Mouse (Mus musculus) limb, embryonic 12.5 days (tissue): ENCODE results near the gene Fignl1. TPM values are rescaled to one million over a fixed set of nuclear protein-coding genes. Genes with fewer than 3 reads are reported as not detected.

Source experiments
- ATAC-seq: fragments of 200-750 bp; cut with Nextera tagmentation; 2 replicates; pipeline ENCODE4 v1.8.0; 2017; ENCODE audit warnings: low read depth, moderate TSS enrichment; ENCODE audit not compliant: insufficient number of reproducible peaks, insufficient read depth, low FRiP score, low TSS enrichment
- H3K27ac ChIP-seq: fragments of 300-500 bp; sonication (generic); 2 replicates; pipeline ENCODE4 v1.5.1; 2016; ENCODE audit warnings: mild to moderate bottlenecking, moderate library complexity
- H3K27me3 ChIP-seq: fragments of 300-500 bp; sonication (generic); 2 replicates; pipeline ENCODE4 v1.6.1; 2016; ENCODE audit warnings: mild to moderate bottlenecking, moderate library complexity
- H3K36me3 ChIP-seq: fragments of 300-500 bp; sonication (generic); 2 replicates; pipeline ENCODE4 v1.6.1; 2016; ENCODE audit warnings: mild to moderate bottlenecking, moderate library complexity
- H3K4me1 ChIP-seq: fragments of 300-500 bp; sonication (generic); replicated peaks from 2 replicates; pipeline ENCODE4 v1.6.1; 2016
- H3K4me2 ChIP-seq: fragments of 300-500 bp; sonication (generic); 2 replicates; pipeline ENCODE4 v1.6.1; 2016; ENCODE audit warnings: mild to moderate bottlenecking, moderate library complexity
- H3K4me3 ChIP-seq: fragments of 300-500 bp; sonication (generic); replicated peaks from 2 replicates; pipeline ENCODE4 v1.5.1; 2016; ENCODE audit warnings: mild to moderate bottlenecking
- H3K9ac ChIP-seq: fragments of 300-500 bp; sonication (generic); replicated peaks from 2 replicates; pipeline ENCODE4 v1.6.1; 2016; ENCODE audit warnings: mild to moderate bottlenecking, moderate library complexity
- H3K9me3 ChIP-seq: fragments of 300-500 bp; sonication (generic); 2 replicates; pipeline ENCODE4 v1.6.1; 2016; ENCODE audit warnings: mild to moderate bottlenecking, moderate library complexity
- WGBS: fragments of 180-500 bp; shearing (Covaris S2); methylation state at CpG from one replicate; pipeline ENCODE4 v1.1.7; 2016; 5-methylcytosine and 5-hydroxymethylcytosine counted together
- polyA plus RNA-seq: library from polyadenylated mRNA; unstranded; fragments of >200 nt; fragmentation: Nextera tagmentation; extraction: Ambion mirVana; gene quantifications from 2 replicates; pipeline ENCODE4 v1.2.1, GENCODE M21; 2016

Fignl1 gene
- polyA plus RNA-seq, 1 experiment from 2014 or later, result 78.1 TPM

GRCm38 (mm10) chr11:11822181-11823095, 13.7 kb upstream of the Fignl1 start:
- Histone ChIP-seq H3K27ac (peak overlapping the region; percentile 98), H3K4me2 (peak overlapping the region; percentile 28), H3K9ac (peak overlapping the region; percentile 53), H3K27me3 (no peaks in the 10 kb centered on the region), H3K4me3 (no peak overlapping the region), H3K9me3 (no peaks in the 10 kb centered on the region), H3K36me3 (no peaks in the 10 kb centered on the region), H3K4me1 (peaks cover 61% of the 10 kb centered on the region)
- ATAC-seq, result 0 out of 2 replicates have a peak, but pooled peaks have one; percentile 12
- 9% methylated on average over 20 of the region's 20 CpGs for WGBS

DNA sequence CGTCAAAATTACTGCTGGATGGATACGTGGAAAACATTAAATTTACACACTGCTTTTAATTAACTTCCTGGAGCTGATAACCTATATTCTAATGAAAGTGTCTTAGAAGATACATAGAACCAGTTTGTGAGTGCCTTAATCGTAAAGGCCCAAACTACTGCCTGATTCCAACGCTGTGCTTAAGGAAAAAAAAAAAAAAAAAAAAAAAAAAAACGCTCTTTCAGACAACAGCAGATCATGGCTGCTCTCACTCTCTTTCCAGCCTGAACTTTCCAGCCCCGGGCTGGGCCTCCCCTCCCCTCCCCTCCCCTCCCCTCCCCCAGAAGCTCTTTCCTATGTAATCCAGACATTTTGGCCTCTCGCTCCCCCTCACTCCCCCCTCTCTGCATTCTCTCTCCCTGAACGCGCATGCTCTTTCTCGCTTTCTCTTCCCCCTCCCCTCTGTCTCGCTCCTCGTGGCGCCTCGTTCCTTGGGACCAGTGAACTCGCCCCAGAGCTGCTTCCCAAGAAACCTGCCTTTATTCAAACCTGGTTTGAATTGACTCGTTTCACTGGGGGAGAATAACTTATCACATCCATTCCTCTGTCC, 12.7 kb upstream of the Fignl1 start:
- Histone ChIP-seq H3K9ac (peak overlapping the region; percentile 53), H3K4me3 (no peak overlapping the region), H3K9me3 (no peaks in the 10 kb centered on the region), H3K27me3 (no peaks in the 10 kb centered on the region), H3K27ac (peak overlapping the region; percentile 98), H3K4me1 (peaks cover 54% of the 10 kb centered on the region), H3K4me2 (peak overlapping the region; percentile 28), H3K36me3 (no peaks in the 10 kb centered on the region)
- 5% methylated on average over 16 of the region's 16 CpGs for WGBS
- peak; percentile 78 for ATAC-seq

DNA sequence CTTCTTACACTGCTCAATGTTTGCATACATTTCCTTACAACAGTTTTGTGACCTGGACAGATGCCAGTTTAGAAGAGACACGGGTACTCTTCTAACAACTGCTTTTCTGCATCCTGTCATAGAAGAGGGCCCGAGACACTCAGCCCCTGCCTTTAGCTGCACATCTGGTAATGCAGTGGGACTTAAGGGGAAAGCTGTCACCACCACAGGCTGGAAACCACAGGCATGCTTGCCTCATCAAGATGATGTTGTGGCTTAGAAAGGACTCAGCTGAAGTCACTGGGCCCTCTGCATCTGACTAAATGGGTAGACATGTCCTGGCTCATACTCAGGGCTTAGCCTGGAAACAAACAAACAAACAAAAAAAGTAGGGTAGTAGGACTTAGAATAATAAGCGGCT, 12.0 kb upstream of the Fignl1 start:
- Histone ChIP-seq H3K9me3 (no peaks in the 10 kb centered on the region), H3K27ac (peak overlapping the region; percentile 98), H3K9ac (no peak overlapping the region), H3K4me2 (no peak overlapping the region), H3K4me1 (peaks cover 47% of the 10 kb centered on the region), H3K36me3 (no peaks in the 10 kb centered on the region), H3K4me3 (no peak overlapping the region), H3K27me3 (no peaks in the 10 kb centered on the region)
- ATAC-seq, result peak; percentile 6; the same call in 1 of the 2 replicates
- WGBS, result 56% methylated on average over 3 of the region's 3 CpGs

- Histone ChIP-seq H3K36me3 (no peaks in the 10 kb centered on the region), H3K4me1 (peaks cover 42% of the 10 kb centered on the region), H3K4me2 (no peak overlapping the region), H3K27ac (peak overlapping the region; percentile 98), H3K9ac (no peak overlapping the region), H3K9me3 (no peaks in the 10 kb centered on the region), H3K27me3 (no peaks in the 10 kb centered on the region), H3K4me3 (no peak overlapping the region)
- ATAC-seq, result peak; percentile 54; the same call in 1 of the 2 replicates
- 4% methylated on average over 2 of the region's 2 CpGs for WGBS
Measured at GRCm38 (mm10) chr11:11820251-11820650, 11.5 kb upstream of the Fignl1 start.

DNA sequence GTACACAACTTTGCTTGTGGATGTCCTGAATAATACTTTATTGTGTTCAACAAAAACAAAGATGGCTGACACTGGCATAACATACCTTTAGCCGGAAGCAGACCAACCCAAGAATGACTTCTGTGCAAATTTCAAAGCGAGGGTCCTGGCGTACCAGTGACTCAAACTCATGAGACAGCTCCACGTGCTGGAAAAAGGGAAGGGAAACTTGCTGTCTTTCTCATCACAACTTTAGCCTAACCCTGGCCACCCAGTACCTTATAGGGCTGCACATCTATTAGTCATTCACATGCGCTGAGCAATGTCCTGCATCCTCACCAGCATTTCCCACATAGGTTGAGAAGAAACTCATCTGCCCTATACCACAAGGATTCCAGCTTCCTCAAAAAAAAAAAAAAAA, 10.4 kb upstream of the Fignl1 start:
- 90% methylated on average over 5 of the region's 5 CpGs for WGBS
- no peak overlapping the region for H3K27ac ChIP-seq
- H3K4me1 ChIP-seq, result peaks cover 32% of the 10 kb centered on the region
- no peaks in the 10 kb centered on the region for H3K36me3 ChIP-seq
- no peaks in the 10 kb centered on the region for H3K27me3 ChIP-seq
- H3K9me3 ChIP-seq, result no peaks in the 10 kb centered on the region
- no peak overlapping the region for H3K4me2 ChIP-seq
- no peak for ATAC-seq
- H3K9ac ChIP-seq, result no peak overlapping the region
- no peak overlapping the region for H3K4me3 ChIP-seq

DNA sequence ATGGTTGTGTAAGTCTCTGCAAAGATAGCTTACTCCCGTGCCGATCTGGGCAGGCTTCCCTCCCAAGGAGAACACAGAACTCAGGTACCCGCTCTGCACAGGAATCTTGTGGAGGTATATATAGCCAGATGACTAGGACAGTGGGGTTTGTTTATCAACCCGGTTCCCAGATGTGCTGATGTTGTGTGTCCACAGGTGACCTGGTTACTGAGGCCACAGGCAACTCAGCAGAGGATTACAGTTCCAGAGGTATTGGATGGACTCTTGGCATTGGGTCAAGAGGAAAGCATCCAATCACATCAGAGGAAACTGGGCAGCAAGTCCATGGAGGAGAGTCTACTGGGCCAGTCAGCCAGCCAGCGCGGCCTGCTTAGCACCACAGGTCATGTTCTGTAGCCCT, 10.0 kb upstream of the Fignl1 start:
- H3K4me1 ChIP-seq, result peaks cover 28% of the 10 kb centered on the region
- no peak overlapping the region for H3K4me2 ChIP-seq
- ATAC-seq, result no peak
- H3K27me3 ChIP-seq, result no peaks in the 10 kb centered on the region
- 78% methylated on average over 6 of the region's 6 CpGs for WGBS
- H3K27ac ChIP-seq, result no peak overlapping the region
- H3K9ac ChIP-seq, result no peak overlapping the region
- no peaks in the 10 kb centered on the region for H3K9me3 ChIP-seq
- H3K36me3 ChIP-seq, result no peaks in the 10 kb centered on the region
- H3K4me3 ChIP-seq, result no peak overlapping the region

DNA sequence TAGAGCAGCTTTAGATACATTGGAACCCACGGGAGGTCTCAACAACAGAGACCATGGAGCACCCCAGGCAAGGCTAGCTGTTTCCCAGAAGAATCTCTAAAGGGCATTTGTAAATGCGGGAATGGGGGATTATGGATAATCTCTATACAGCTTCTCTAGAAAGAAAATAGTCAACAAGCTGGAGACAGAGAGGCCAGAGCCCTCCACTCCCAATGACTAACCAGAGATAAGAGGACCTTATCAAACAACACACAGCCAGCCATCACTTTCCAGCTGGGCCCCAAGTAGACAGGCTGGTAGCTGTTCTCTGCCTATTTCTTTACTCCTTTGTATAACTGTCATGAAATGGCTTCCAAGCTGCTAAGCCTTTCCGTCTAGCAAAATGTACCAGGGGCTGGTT, 7.0 kb upstream of the Fignl1 start:
- Histone ChIP-seq H3K4me2 (no peak overlapping the region), H3K27ac (no peak overlapping the region), H3K36me3 (no peaks in the 10 kb centered on the region), H3K9ac (no peak overlapping the region), H3K4me1 (peaks cover 3% of the 10 kb centered on the region), H3K27me3 (no peaks in the 10 kb centered on the region), H3K4me3 (no peak overlapping the region), H3K9me3 (no peaks in the 10 kb centered on the region)
- ATAC-seq, result no peak
- WGBS, result 71% methylated on average over 3 of the region's 3 CpGs

- Histone ChIP-seq H3K27me3 (no peaks in the 10 kb centered on the region), H3K4me2 (no peak overlapping the region), H3K9ac (no peak overlapping the region), H3K36me3 (no peaks in the 10 kb centered on the region), H3K4me1 (peaks cover 17% of the 10 kb centered on the region), H3K4me3 (no peak overlapping the region), H3K9me3 (no peaks in the 10 kb centered on the region), H3K27ac (no peak overlapping the region)
- no peak for ATAC-seq
- 24% methylated on average over 9 of the region's 9 CpGs for WGBS
Measured at GRCm38 (mm10) chr11:11811906-11812480, 3.2 kb upstream of the Fignl1 start.

DNA sequence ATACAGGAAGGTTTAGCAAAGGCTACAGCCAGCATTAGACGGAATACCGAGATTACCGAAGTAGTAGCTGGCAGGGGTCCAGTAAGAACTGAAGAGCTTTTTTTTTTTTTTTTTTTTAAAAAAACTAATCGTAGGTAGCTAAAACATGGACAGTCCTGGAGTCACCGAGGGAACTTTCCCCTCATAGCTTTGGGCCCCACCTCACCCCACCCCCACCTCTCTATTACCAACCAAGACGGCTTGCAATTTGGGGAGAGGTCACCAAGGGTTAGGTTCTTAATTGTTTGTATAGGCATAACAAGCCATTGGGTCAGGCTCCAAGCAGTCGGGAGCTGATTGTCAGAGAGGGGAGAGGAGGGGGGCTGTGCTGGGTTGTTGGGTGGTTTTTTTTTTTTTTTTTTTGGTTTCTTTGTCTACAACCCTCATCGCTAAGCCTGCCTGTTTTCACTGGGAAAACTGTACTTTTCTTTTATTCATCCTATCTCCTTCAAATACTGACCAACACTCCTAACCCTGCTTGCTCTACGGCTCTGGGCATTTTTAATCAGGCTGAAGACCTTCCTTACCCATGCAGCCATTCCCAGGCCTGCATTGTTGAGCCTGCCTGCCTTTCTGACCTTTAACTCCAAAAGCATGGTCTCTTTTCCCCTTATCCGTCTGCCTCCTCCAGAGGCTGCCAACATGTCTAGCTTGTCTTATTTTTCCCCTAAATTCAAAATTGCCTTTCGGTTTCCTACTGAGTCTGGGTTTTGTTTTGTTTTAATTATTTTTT, 828 bp upstream of the Fignl1 start:
- Histone ChIP-seq H3K9ac (peak overlapping the region; percentile 85), H3K4me2 (peak overlapping the region; percentile 70), H3K36me3 (peaks cover 12% of the 10 kb centered on the region), H3K4me1 (peaks cover 17% of the 10 kb centered on the region), H3K4me3 (peak overlapping the region; percentile 65), H3K9me3 (no peaks in the 10 kb centered on the region), H3K27ac (peak overlapping the region; percentile 99), H3K27me3 (no peaks in the 10 kb centered on the region)
- WGBS, result 3% methylated on average over 11 of the region's 11 CpGs
- peak; percentile 76 for ATAC-seq

GRCm38 (mm10) chr11:11808035-11808819, 535 bp downstream of the Fignl1 start:
- WGBS, result 11% methylated on average over 25 of the region's 25 CpGs
- H3K36me3 ChIP-seq, result peaks cover 25% of the 10 kb centered on the region
- no peak; the same call in 1 of the 2 replicates for ATAC-seq

More at GRCm38 (mm10) chr11:11808035-11808819, 535 bp downstream of the Fignl1 start:
- Histone ChIP-seq H3K27ac (peak overlapping the region; percentile 99), H3K4me2 (peak overlapping the region; percentile 70), H3K4me1 (peaks cover 17% of the 10 kb centered on the region), H3K27me3 (no peaks in the 10 kb centered on the region), H3K9ac (peak overlapping the region; percentile 85), H3K4me3 (peak overlapping the region; percentile 65), H3K9me3 (no peaks in the 10 kb centered on the region)
